Mouse (Mus musculus): ENCODE results near the gene Hsd3b7.

GRCm38 (mm10) chr7:127801010-127801621, 712 bp downstream of the Hsd3b7 start:
- TF ChIP-seq CTCF (IDR thresholded peaks at IDR 0.05; ENCODE audit: borderline replicate concordance, control insufficient read depth, extremely low read depth, insufficient read depth, low read length, poor library complexity): no peak
- no peak for TF ChIP-seq POLR2A (IDR thresholded peaks at IDR 0.05; ENCODE audit: control insufficient read depth, extremely low read depth, insufficient read depth, low read length, poor library complexity)
